Mouse (Mus musculus) CH12.LX (cell line): ENCODE results near the gene Lrrc15. TPM values are rescaled to one million over a fixed set of nuclear protein-coding genes. Genes with fewer than 3 reads are reported as not detected.
A peak's percentile ranks its signal among the peaks of the same experiment; 100 is the strongest.

ENCODE experiments used
- DNase-seq: peaks from one replicate; pipeline ENCODE4 v3.0.0-alpha.2; 2013; ENCODE audit errors: extremely low read depth
- H3K27ac ChIP-seq: 2 replicates; pipeline ENCODE4 v1.5.1; 2012; ENCODE audit warnings: low read depth, mild to moderate bottlenecking, control low read depth, moderate library complexity; ENCODE audit not compliant: insufficient read depth
- H3K27me3 ChIP-seq: replicated peaks from 2 replicates; pipeline ENCODE3; 2012; ENCODE audit warnings: inconsistent platforms
- H3K36me3 ChIP-seq, 2 experiments: replicated peaks in 1 of 2; 2 replicates each; pipeline versions ENCODE3 to v1.6.1; 2012; ENCODE audit warnings: inconsistent platforms in 1 of 2, low read length in 1 of 2, mild to moderate bottlenecking in 1 of 2, mixed read lengths in 1 of 2, moderate library complexity in 1 of 2; ENCODE audit not compliant: control insufficient read depth in 1 of 2, insufficient read depth in 1 of 2
- H3K4me1 ChIP-seq, 2 experiments: 2 replicates each; pipeline ENCODE4 v1.6.1; 2012; ENCODE audit warnings: inconsistent platforms in 1 of 2, moderate library complexity in 1 of 2; ENCODE audit not compliant: insufficient read depth in 2 of 2, control insufficient read depth in 1 of 2
- H3K4me2 ChIP-seq: 2 replicates; pipeline ENCODE4 v1.6.1; 2012; ENCODE audit warnings: low read depth, mild to moderate bottlenecking, control low read depth; ENCODE audit not compliant: poor library complexity, insufficient read depth, severe bottlenecking
- H3K4me3 ChIP-seq, 3 experiments: fragments of 150-350 bp in 1 of 3; sonication (generic) in 1 of 3; replicated peaks in 1 of 3; 2 replicates each; pipeline versions ENCODE3 to v1.5.1; 2011 to 2012; ENCODE audit warnings: low read depth in 2 of 3, low read length in 2 of 3, mild to moderate bottlenecking in 2 of 3, moderate library complexity in 2 of 3, control low read depth in 1 of 3, improper control_type of control experiment in 1 of 3, inconsistent platforms in 1 of 3, mixed read lengths in 1 of 3; ENCODE audit not compliant: poor library complexity in 1 of 3
- H3K79me2 ChIP-seq: replicated peaks from 2 replicates; pipeline ENCODE4 v1.6.1; 2012; ENCODE audit warnings: mild to moderate bottlenecking, moderate library complexity; ENCODE audit not compliant: control insufficient read depth, poor library complexity, insufficient read depth, severe bottlenecking; ENCODE audit errors: extremely low read depth
- H3K9ac ChIP-seq: 2 replicates; pipeline ENCODE4 v1.6.1; 2012; ENCODE audit warnings: low read depth, mild to moderate bottlenecking, control low read depth, moderate library complexity; ENCODE audit not compliant: insufficient read depth
- H3K9me3 ChIP-seq: replicated peaks from 2 replicates; pipeline ENCODE3; 2012; ENCODE audit warnings: low read length, inconsistent platforms, mixed read lengths
- CTCF ChIP-seq, 2 experiments: IDR thresholded peaks in 1 of 2; conservative IDR thresholded peaks in 1 of 2; 2 replicates each; pipeline ENCODE4 v1.5.1; 2011 to 2012; ENCODE audit warnings: low read depth in 2 of 2, low read length in 2 of 2, improper control_type of control experiment in 1 of 2, inconsistent platforms in 1 of 2, mild to moderate bottlenecking in 1 of 2, moderate library complexity in 1 of 2
- ELF1 ChIP-seq: IDR thresholded peaks from 2 replicates; pipeline ENCODE4 v1.6.1; 2014; ENCODE audit warnings: low read depth, mild to moderate bottlenecking, inconsistent platforms, low read length, improper control_type of control experiment
- EP300 ChIP-seq: IDR thresholded peaks from 2 replicates; pipeline ENCODE4 v1.6.1; 2011; ENCODE audit warnings: low read length, improper control_type of control experiment
- ETS1 ChIP-seq: conservative IDR thresholded peaks from 2 replicates; pipeline ENCODE4 v1.6.1; 2012; ENCODE audit warnings: low read depth, mild to moderate bottlenecking, inconsistent platforms, low read length, improper control_type of control experiment, moderate library complexity
- GABPA ChIP-seq: IDR thresholded peaks from 2 replicates; pipeline ENCODE4 v1.6.1; 2012; ENCODE audit warnings: low read depth, low read length, improper control_type of control experiment, inconsistent platforms; ENCODE audit not compliant: insufficient replicate concordance
- JUN ChIP-seq: IDR thresholded peaks from 2 replicates; pipeline ENCODE4 v1.6.1; 2011; ENCODE audit warnings: low read depth, mild to moderate bottlenecking, low read length, improper control_type of control experiment, moderate library complexity; ENCODE audit not compliant: insufficient read depth
- JUND ChIP-seq: conservative IDR thresholded peaks from 2 replicates; pipeline ENCODE4 v1.6.1; 2011; ENCODE audit warnings: low read depth, low read length, improper control_type of control experiment
- MAFK ChIP-seq: IDR thresholded peaks from 2 replicates; pipeline ENCODE4 v1.6.1; 2011; ENCODE audit warnings: low read length, improper control_type of control experiment; ENCODE audit not compliant: insufficient replicate concordance
- MEF2A ChIP-seq: IDR thresholded peaks from 2 replicates; pipeline ENCODE4 v1.6.1; 2014; ENCODE audit warnings: low read depth, mild to moderate bottlenecking, inconsistent platforms, low read length, improper control_type of control experiment, borderline replicate concordance
- MYC ChIP-seq: IDR thresholded peaks from 2 replicates; pipeline ENCODE4 v1.6.1; 2011; ENCODE audit warnings: low read depth, mild to moderate bottlenecking, improper control_type of control experiment, low read length
- RAD21 ChIP-seq: IDR thresholded peaks from 2 replicates; pipeline ENCODE4 v1.6.1; 2011; ENCODE audit warnings: low read depth, mild to moderate bottlenecking, low read length, improper control_type of control experiment, moderate library complexity
- ZC3H11A ChIP-seq: IDR thresholded peaks from 2 replicates; pipeline ENCODE4 v1.6.1; 2012; ENCODE audit warnings: low read depth, mild to moderate bottlenecking, inconsistent platforms, low read length, improper control_type of control experiment
- ZKSCAN1 ChIP-seq: IDR thresholded peaks from 2 replicates; pipeline ENCODE4 v1.6.1; 2012; ENCODE audit warnings: low read depth, inconsistent platforms, low read length, improper control_type of control experiment, borderline replicate concordance
- ZMIZ1 ChIP-seq: IDR thresholded peaks from 2 replicates; pipeline ENCODE4 v1.6.1; 2012; ENCODE audit warnings: low read depth, mild to moderate bottlenecking, inconsistent platforms, low read length, improper control_type of control experiment
- ZNF384 ChIP-seq: IDR thresholded peaks from 2 replicates; pipeline ENCODE4 v1.6.1; 2012; ENCODE audit warnings: low read depth, low read length, improper control_type of control experiment, inconsistent platforms
- dilution Hi-C: fragments of 300-500 bp; cut with MboI; formaldehyde crosslinking; loops from 2 replicates; pipeline ENCODE4 v1.14.3; 2020; ENCODE audit warnings: low sequenced_read_pairs; ENCODE audit not compliant: extremely low pct_unique_long_range_greater_than_20kb, extremely low pct_ligation_motif_present
- in situ Hi-C: fragments of 300-500 bp; cut with MboI; formaldehyde crosslinking; loops from 3 replicates; pipeline ENCODE4 v1.14.3; 2019; ENCODE audit warnings: low sequenced_read_pairs, low pct_ligation_motif_present, low pct_unique_long_range_greater_than_20kb, mixed read lengths
- polyA plus RNA-seq: library from polyadenylated mRNA; unstranded; fragments of >175 nt; gene quantifications from 2 replicates; pipeline ENCODE4 v1.2.1, GENCODE M21; 2012; ENCODE audit warnings: low read depth; ENCODE audit not compliant: insufficient read length
- total RNA-seq, 2 experiments: library from RNA; depleted of rRNA; stranded (reverse); fragments of 300-350 nt in 1 of 2; fragments of >200 nt in 1 of 2; gene quantifications; 2 replicates each; pipeline ENCODE4 v1.2.3; 2012 to 2014

Lrrc15 gene
- total and polyA plus RNA-seq, 3 experiments: not detected

GRCm38 (mm10) chr16:30304236-30304635 lies 21.2 kb upstream of the Lrrc15 start:
- peak; percentile 25 for DNase-seq
- in situ Hi-C loops (loop anchor here (5.0 kb wide), 1 partner anchor 37 kb away; the partner anchor contains the start of gene Cpn2), dilution Hi-C loops (no loop called here)
- H3K4me2 ChIP-seq: no peak overlapping the region
- TF ChIP-seq RAD21 (no peak), MEF2A (0 out of 2 replicates have a peak, but pooled peaks have one; percentile 9)
- H3K9ac ChIP-seq: no peak overlapping the region
- H3K4me1 ChIP-seq: peaks cover 4 to 16% of the 10 kb centered on the region in 2 experiments
- H3K27me3 ChIP-seq: peaks cover 5% of the 10 kb centered on the region
- H3K36me3 ChIP-seq: peaks cover 0 to 11% of the 10 kb centered on the region in 2 experiments
- H3K27ac ChIP-seq: no peak overlapping the region
- H3K79me2 ChIP-seq: no peaks in the 10 kb centered on the region
- peaks cover 7% of the 10 kb centered on the region for H3K9me3 ChIP-seq
- H3K4me3 ChIP-seq: no peak overlapping the region

- H3K4me3 ChIP-seq: no peak overlapping the region
- peaks cover 5% of the 10 kb centered on the region for H3K27me3 ChIP-seq
- H3K79me2 ChIP-seq: no peaks in the 10 kb centered on the region
- H3K36me3 ChIP-seq: peaks cover 0 to 2% of the 10 kb centered on the region in 2 experiments
- in situ Hi-C loops (loop anchor here (5.0 kb wide), 1 partner anchor 36 kb away; the partner anchor contains the start of gene Cpn2), dilution Hi-C loops (no loop called here)
- H3K27ac ChIP-seq: no peak overlapping the region
- peaks cover under 1% of the 10 kb centered on the region for H3K9me3 ChIP-seq
- H3K4me2 ChIP-seq: no peak overlapping the region
- H3K4me1 ChIP-seq: peaks cover 4 to 16% of the 10 kb centered on the region in 2 experiments
- no peak for TF ChIP-seq ELF1
- TF ChIP-seq MAFK: no peak
- no peak for TF ChIP-seq ZKSCAN1
- no peak for TF ChIP-seq ZNF384
- TF ChIP-seq ZC3H11A: no peak
- no peak for TF ChIP-seq MYC
- no peak for TF ChIP-seq RAD21
- no peak for TF ChIP-seq EP300
- TF ChIP-seq GABPA: no peak
- no peak for TF ChIP-seq ZMIZ1
- TF ChIP-seq ETS1: no peak
- TF ChIP-seq JUND: no peak
- no peak for TF ChIP-seq JUN
- TF ChIP-seq MEF2A: no peak
- TF ChIP-seq CTCF (conservative IDR thresholded peaks at IDR 0.05 in 1 of 2, IDR thresholded peaks at IDR 0.05 in 1 of 2; ENCODE audit: low read depth in 2 of 2, low read length in 2 of 2): no peak
- DNase-seq: no peak
- no peak overlapping the region for H3K9ac ChIP-seq
Measured at GRCm38 (mm10) chr16:30303411-30303810, 20.4 kb upstream of the Lrrc15 start.
